11 mouse cellular contexts compared by ENCODE assay signal in the genomic region with DNA sequence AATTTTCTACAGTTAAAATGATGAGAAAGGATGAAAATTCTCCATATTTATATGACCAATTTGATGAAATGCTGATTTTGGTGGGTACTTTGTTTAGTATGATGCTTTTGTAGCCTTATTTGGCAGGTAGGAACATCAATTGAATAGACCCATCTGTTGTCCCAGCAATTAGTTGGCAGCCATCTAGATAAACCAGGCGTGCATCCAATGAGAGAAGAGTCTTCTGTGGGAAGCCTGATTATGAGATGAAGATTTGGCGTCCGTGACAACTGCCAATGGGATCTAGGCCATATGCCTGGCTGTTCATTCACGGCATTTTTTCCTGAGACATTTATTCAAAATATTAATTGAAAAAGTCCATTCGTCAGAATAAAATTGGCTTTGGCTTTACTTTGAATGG.
DNase-seq lines count a peak whose midpoint lies in the region; ATAC-seq lines count a peak whose summit lies in the region.
"Had no signal": no experiment of that assay in that cellular context is flagged by ENCODE, and none has a peak within 500 bp of the region (broad histone marks: within the 10 kb centered on the region; RNA-seq: fewer than 3 reads in every experiment).

No protein-coding gene starts in this region.

- H3K4me1 ChIP-seq in hindbrain, embryonic 14.5 days (replicated peaks; ENCODE audit: control insufficient read depth, insufficient read depth, low read length): no peaks in the 10 kb centered on the region
- H3K4me1 ChIP-seq in hindbrain, embryonic 10.5 days (replicated peaks): no peaks in the 10 kb centered on the region
- H3K4me1 ChIP-seq in kidney, embryonic 16.5 days (ENCODE audit: insufficient read depth, low read length): no peaks in the 10 kb centered on the region
- no peaks in the 10 kb centered on the region for H3K4me1 ChIP-seq in heart, embryonic 12.5 days (replicated peaks)
- H3K4me1 ChIP-seq: embryonic facial prominence, embryonic 12.5 days had no signal

- H3K4me3 ChIP-seq in hindbrain, embryonic 14.5 days (replicated peaks; ENCODE audit: low read length): no peak overlapping the region
- no peak overlapping the region for H3K4me3 ChIP-seq in hindbrain, embryonic 10.5 days
- H3K4me3 ChIP-seq in kidney, embryonic 16.5 days (ENCODE audit: low read length): no peak overlapping the region
- no peak overlapping the region for H3K4me3 ChIP-seq in heart, embryonic 12.5 days
- H3K4me3 ChIP-seq: embryonic facial prominence, embryonic 12.5 days had no signal

- peak; percentile 64; the same call in 1 of the 2 replicates for ATAC-seq in hindbrain, embryonic 14.5 days (ENCODE audit: low FRiP score)
- no peak for ATAC-seq in kidney, embryonic 16.5 days (ENCODE audit: low FRiP score, low TSS enrichment)
- no peak for ATAC-seq in heart, embryonic 12.5 days (ENCODE audit: insufficient number of reproducible peaks, low FRiP score)

- no peak overlapping the region for H3K27ac ChIP-seq in hindbrain, embryonic 14.5 days
- no peak overlapping the region for H3K27ac ChIP-seq in hindbrain, embryonic 10.5 days
- H3K27ac ChIP-seq in kidney, embryonic 16.5 days (ENCODE audit: low read length): no peak overlapping the region
- no peak overlapping the region for H3K27ac ChIP-seq in heart, embryonic 12.5 days (ENCODE audit: poor library complexity, severe bottlenecking)
- H3K27ac ChIP-seq: embryonic facial prominence, embryonic 12.5 days; macrophage had no signal

- 46% methylated on average over 5 of the region's 5 CpGs for WGBS in hindbrain, embryonic 14.5 days
- WGBS in hindbrain, embryonic 10.5 days: 86% methylated on average over 5 of the region's 5 CpGs
- 87% methylated on average over 5 of the region's 5 CpGs for WGBS in kidney, embryonic 16.5 days
- WGBS in heart, embryonic 12.5 days: 86% methylated on average over 5 of the region's 5 CpGs

- no peak overlapping the region for H3K9ac ChIP-seq in hindbrain, embryonic 14.5 days
- no peak overlapping the region for H3K9ac ChIP-seq in kidney, embryonic 16.5 days (replicated peaks; ENCODE audit: low read length)
- H3K9ac ChIP-seq in heart, embryonic 12.5 days: no peak overlapping the region
- H3K9ac ChIP-seq: embryonic facial prominence, embryonic 12.5 days had no signal

- no peaks in the 10 kb centered on the region for H3K27me3 ChIP-seq in hindbrain, embryonic 14.5 days (ENCODE audit: control insufficient read depth, insufficient read depth, low read length)
- no peaks in the 10 kb centered on the region for H3K27me3 ChIP-seq in hindbrain, embryonic 10.5 days (ENCODE audit: insufficient read depth, poor library complexity, severe bottlenecking)
- no peaks in the 10 kb centered on the region for H3K27me3 ChIP-seq in kidney, embryonic 16.5 days (ENCODE audit: insufficient read depth, low read length)
- no peaks in the 10 kb centered on the region for H3K27me3 ChIP-seq in heart, embryonic 12.5 days (replicated peaks)
- H3K27me3 ChIP-seq: embryonic facial prominence, embryonic 12.5 days had no signal

- no peaks in the 10 kb centered on the region for H3K36me3 ChIP-seq in hindbrain, embryonic 14.5 days (replicated peaks; ENCODE audit: control insufficient read depth, insufficient read depth)
- no peaks in the 10 kb centered on the region for H3K36me3 ChIP-seq in hindbrain, embryonic 10.5 days
- no peaks in the 10 kb centered on the region for H3K36me3 ChIP-seq in kidney, embryonic 16.5 days (ENCODE audit: insufficient read depth, low read length)
- H3K36me3 ChIP-seq in heart, embryonic 12.5 days: no peaks in the 10 kb centered on the region
- H3K36me3 ChIP-seq: embryonic facial prominence, embryonic 12.5 days had no signal

- H3K9me3 ChIP-seq in hindbrain, embryonic 14.5 days (ENCODE audit: control insufficient read depth, low read length): no peaks in the 10 kb centered on the region
- no peaks in the 10 kb centered on the region for H3K9me3 ChIP-seq in hindbrain, embryonic 10.5 days
- no peaks in the 10 kb centered on the region for H3K9me3 ChIP-seq in kidney, embryonic 16.5 days (ENCODE audit: low read length)
- H3K9me3 ChIP-seq in heart, embryonic 12.5 days (replicated peaks): no peaks in the 10 kb centered on the region
- H3K9me3 ChIP-seq: embryonic facial prominence, embryonic 12.5 days had no signal

- no peak overlapping the region for H3K4me2 ChIP-seq in hindbrain, embryonic 14.5 days (replicated peaks)
- no peak overlapping the region for H3K4me2 ChIP-seq in kidney, embryonic 16.5 days (replicated peaks; ENCODE audit: low read depth, low read length)
- no peak overlapping the region for H3K4me2 ChIP-seq in heart, embryonic 12.5 days
- H3K4me2 ChIP-seq: embryonic facial prominence, embryonic 12.5 days had no signal

- DNase-seq in hindbrain, embryonic 14.5 days (ENCODE audit: low spot score): peak; percentile 66
- no peak for DNase-seq in hindbrain, embryonic 10.5 days (ENCODE audit: low spot score)
- DNase-seq in brain, embryonic 18.5 days (ENCODE audit: low read depth, low spot score): peak; percentile 75
- DNase-seq in cerebellum, postnatal 14 days: peak; percentile 97 to 98
- DNase-seq in lung, postnatal 14 days: peak; percentile 33
- DNase-seq in spleen, postnatal 14 days (ENCODE audit: low spot score in 2 of 2): no peak
- DNase-seq: thymus, adult 2 months had no signal

Comparison
In these comparisons a context has a peak if more than half of its experiments do, and no peak if none do; other contexts are left out.
1. DNase-seq: peak in hindbrain, embryonic 14.5 days (single experiment), brain, embryonic 18.5 days (single experiment), cerebellum, postnatal 14 days (2 of 2) and lung, postnatal 14 days (single experiment); none in hindbrain, embryonic 10.5 days (single experiment) and spleen, postnatal 14 days (0 of 2).